Mouse (Mus musculus): ENCODE results near the gene Spns2. TPM values are rescaled to one million over a fixed set of nuclear protein-coding genes. Genes with fewer than 3 reads are reported as not detected.
"Not testable (repeated sequence)": the region's sequence is repeated elsewhere in the genome, so short reads cannot be mapped to it uniquely, and the experiment has no call there.

The Spns2 gene
- total RNA-seq, 2 experiments from 2014 or later, result 17.0 to 18.0 TPM

GRCm38 (mm10) chr11:72471381-72471780, 18.3 kb downstream of the Spns2 start:
- DNase-seq, result no peak

DNA sequence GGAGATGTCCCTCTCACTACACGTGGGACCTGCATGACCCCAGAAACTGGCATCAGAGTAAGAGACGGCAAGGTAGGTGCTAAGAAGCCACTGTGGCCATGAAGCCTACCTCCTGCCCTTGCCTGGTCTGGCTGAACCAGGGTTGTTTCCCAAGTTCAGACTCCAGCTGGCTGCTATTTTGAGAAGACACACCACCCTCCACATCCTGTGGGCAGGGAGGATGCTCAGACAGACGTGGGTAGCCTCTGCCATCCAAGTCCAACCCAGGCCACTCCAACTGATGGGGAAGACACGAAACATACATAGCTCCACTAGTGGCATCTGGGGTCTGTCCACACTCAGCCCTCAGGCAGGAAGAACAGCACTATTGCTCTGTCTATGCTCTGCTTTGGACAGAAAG, 19.7 kb downstream of the Spns2 start:
- DNase-seq, result no peak

GRCm38 (mm10) chr11:72469217-72469616, 20.5 kb downstream of the Spns2 start:
- DNase-seq, result peak; percentile 89

DNA sequence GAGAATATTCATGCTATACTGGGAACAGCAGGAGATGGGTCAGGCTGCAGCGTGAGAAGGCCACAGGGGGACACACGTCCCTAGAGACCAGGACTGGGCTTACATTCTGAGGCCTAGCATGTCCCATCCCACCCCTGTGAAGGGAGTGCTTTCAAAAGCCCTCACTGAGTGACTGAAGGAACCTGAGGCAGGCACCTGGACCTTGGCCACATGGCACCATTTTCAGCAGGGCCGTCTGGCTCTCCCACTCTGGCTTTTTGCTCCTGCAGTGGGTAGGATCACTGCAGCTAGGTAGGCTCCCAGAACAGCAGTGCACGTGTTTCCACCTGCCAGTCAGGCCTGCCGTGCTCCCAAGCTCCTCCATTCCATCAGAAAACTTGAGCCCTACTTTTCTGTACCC, 21.2 kb downstream of the Spns2 start:
- DNase-seq, result no peak

DNA sequence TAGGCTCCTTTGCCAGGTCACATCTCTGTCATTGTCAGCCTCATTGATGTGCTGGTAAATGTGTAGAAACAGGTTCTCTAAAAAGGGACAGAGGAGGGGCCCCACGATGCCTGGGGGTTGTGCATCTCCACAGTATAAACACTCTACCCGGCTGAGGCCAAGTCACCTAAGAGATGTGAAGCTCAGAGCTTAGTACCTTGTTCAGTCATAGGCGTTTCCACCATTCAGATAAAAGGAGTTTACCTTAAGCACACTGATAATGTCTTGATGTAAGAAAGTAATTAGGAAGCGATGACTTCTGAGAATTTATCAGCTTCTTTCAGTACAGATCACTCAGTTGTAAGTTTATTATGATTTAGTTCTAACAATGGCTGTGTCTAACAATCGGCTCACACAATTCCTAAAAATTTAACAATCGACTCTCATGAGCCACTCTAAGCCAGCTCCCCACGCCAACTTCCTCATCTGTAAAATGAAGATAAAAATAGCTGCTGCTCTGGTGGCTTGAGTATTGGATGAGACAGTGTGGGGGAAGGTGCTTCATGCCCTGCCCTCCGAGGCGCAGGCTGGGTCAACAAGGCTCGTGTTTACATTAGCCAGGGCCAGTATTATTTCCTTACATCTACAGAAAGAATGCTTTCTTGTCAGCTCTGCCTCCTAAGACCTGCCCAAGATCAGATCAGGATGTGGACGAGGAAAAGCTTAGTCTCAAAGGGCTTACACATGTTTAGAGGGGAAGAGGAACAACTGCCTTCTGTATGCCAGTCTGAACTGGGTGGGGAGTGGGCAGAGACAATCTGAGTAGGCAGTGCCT, 22.8 kb downstream of the Spns2 start:
- peak; percentile 43 for DNase-seq

GRCm38 (mm10) chr11:72465978-72466693, 23.6 kb downstream of the Spns2 start:
- no peak for DNase-seq

- no peak for DNase-seq
These were observed 24.9 kb downstream of the Spns2 start for GRCm38 (mm10) chr11:72464821-72465220.

- DNase-seq, result no peak
These were observed 28.2 kb downstream of the Spns2 start for GRCm38 (mm10) chr11:72461500-72461981.

DNA sequence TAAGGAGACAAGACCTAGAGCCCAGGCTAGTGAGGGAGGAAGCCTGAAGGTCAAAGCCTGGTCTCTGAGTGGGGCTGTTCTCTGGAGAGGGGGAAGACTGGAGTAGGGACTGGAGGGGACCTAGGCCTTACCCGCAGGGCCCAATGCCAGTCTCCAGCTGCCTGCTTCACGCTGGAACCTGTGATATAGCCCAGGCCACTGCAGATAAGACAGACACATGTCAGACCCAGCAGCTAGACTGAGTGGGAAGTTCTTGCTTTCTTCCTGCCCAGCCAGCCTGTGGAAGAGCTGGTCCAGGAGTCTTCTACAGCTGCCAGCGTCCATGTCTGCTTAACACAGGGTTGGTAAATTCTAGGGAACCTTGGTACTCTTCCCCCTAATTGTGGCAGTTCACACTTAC, 31.2 kb downstream of the Spns2 start:
- no peak for DNase-seq

DNA sequence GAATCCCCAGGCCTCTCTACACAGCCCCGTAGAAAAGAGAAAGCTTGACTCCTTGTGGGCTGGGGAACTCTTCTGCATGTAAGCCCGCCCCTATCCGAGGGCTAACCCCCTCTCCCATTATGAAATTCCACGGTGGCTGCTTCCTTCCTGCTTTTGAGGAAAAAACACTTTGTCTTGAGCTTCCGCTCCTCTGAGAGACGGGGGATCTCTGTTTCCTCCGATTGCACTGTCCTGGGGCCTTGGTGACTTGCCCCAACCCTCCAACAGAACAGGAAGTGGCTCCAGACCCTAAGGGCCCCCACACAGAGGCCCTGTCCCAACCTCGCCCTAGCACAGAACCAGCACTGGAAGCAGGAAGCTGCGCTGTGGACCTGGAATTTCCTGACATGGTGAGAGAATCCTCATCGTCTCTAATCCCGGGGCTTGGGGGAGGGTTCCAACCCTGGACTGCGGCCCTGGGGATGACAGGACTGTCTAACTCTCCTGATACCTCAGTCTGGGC, 31.7 kb downstream of the Spns2 start:
- DNase-seq, result peak; percentile 66

DNA sequence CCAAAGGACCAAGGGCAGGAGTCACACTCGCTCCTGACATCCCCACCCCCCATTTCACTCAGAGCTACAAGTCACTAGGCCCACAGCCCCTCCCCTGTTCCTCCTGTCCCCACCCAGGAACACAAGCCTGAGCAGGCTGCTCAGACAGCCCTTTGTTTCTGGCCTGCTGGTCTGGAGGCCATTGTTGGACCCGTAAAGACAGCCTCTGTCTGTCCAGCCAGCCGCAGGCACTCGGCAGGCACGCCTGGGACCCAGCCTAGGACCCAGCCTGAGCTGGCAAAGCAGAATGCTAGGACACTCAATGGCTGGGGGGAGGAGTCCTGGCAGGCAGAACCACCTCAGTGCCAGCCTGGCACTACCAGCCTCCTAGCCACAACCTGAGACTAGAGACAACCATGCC, 34.0 kb downstream of the Spns2 start:
- no peak for DNase-seq

GRCm38 (mm10) chr11:72453105-72453953, 36.4 kb downstream of the Spns2 start:
- no peak for DNase-seq

GRCm38 (mm10) chr11:72452140-72452665, 37.5 kb downstream of the Spns2 start:
- no peak for DNase-seq

GRCm38 (mm10) chr11:72447475-72447874, 42.2 kb downstream of the Spns2 start:
- DNase-seq, result no peak

DNA sequence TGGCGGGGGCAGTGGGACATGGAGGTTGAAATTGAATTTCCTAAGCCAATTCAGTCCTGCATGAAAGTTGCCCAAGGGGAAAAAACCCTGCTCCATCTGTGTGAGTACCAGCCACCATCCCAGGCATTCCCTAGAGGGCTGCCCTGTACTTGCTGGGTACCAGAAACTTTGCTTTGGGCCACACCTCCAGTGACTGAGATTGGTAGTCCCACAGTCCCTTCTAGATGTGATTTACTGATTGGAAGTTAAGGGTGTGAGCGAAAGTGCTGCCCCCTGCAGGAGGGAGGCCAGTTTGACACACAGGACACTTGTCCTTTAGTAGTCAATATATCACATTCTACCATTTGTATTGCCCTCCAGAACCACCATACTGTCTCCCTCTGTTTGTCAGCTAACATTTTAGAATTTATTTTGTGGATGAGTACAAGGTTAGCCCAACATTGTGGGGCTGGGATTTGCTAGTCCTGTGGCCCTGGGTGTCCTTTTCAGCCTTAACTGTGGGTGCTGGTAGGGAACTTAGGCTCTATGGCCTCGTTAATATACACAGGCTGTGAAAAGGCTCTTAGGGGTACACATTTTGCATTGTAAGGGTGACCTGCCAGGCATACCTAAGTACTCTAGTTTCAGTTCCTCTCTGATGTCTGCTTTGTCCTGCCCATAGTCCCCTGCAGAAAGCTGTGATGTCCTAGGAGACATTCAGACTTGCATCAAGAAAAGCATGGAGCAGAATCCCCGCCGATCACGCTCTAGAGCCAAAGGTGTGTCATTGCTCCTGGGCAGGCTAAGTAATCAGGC, 43.2 kb downstream of the Spns2 start:
- peak; percentile 47 for DNase-seq

GRCm38 (mm10) chr11:72440965-72441664, 48.6 kb downstream of the Spns2 start, which contains the start of gene Mybbp1a:
Mybbp1a (plus strand) TSS chr11:72441355.
- DNase-seq, result peak; percentile 99

DNA sequence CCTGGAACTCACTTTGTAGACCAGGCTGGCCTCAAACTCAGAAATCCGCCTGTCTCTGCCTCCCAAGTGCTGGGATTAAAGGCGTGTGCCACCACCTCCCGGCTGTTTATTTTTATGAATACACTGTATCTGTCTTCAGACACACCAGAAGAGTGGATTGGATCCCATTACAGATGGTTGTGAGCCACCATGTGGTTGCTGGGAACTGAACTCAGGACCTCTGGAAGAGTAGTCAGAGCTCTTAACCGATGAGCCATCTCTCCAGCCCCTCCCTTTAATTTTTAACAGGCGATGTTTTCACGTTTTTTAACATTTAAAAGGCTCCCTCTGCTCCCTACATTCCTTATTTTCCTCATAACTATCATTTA, 49.1 kb downstream of the Spns2 start:
- not testable (repeated sequence) for DNase-seq

GRCm38 (mm10) chr11:72438411-72438810, 51.3 kb downstream of the Spns2 start:
- no peak for DNase-seq

DNA sequence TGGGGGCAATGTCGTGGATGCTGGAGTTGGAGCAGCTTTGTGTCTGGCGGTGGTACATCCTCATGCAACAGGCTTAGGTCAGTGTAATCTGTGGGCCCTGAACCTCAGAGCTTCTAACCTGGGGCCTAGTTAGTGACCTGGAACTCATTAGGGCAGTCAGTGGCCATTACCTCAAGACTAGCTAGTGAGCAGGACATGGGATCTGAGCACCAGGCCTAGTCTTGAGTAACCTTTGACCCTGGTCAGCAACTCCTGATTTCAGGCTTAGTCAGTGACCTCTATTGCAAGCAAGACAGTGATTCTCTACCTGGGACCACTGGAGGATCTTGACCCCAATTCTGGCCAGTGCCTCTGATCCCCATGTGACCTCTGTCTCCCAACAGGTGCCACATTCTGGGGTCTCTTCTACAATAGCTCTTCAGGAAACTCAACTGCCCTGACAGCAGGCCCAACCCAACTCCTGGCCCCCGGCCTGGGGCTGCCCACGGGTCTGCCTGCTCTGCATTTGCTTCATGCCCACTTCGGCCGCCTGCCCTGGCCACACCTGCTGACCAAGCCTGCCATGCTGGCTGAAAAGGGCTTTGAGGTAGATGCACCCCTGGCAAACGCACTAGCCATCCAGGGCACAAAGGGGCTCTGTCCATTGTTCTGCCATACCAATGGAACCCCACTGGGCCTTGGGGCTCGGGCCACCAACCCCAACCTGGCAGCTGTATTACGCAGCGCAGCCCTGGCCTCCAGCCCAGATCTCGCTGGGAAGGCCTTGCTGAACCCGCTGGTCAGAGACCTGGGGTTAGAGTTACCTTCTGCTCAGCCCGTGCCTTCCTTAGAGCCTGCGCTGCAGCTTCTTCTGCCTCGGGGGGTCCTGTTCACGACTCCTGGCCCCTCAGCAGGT, 52.7 kb downstream of the Spns2 start:
- DNase-seq, result no peak

GRCm38 (mm10) chr11:72436271-72436670, 53.4 kb downstream of the Spns2 start:
- peak; percentile 67 for DNase-seq
